Mouse (Mus musculus) layer of hippocampus, adult 18-20 months (tissue): Measurements from ENCODE around the gene Sept5. TPM values are rescaled to one million over a fixed set of nuclear protein-coding genes. Genes with fewer than 3 reads are reported as not detected.
A peak's percentile ranks its signal among the peaks of the same experiment; 100 is the strongest.

Experiments
- DNase-seq, 2 experiments: peaks; one replicate each; pipeline ENCODE4 v3.0.0; 2022; ENCODE audit warnings: low spot score in 2 of 2
- total RNA-seq, 2 experiments: library from RNA; stranded (reverse); gene quantifications; 2 replicates each; pipeline ENCODE4 v1.2.3; 2021

The Sept5 gene
- total RNA-seq, 2 experiments from 2014 or later, result 549 to 589 TPM

DNA sequence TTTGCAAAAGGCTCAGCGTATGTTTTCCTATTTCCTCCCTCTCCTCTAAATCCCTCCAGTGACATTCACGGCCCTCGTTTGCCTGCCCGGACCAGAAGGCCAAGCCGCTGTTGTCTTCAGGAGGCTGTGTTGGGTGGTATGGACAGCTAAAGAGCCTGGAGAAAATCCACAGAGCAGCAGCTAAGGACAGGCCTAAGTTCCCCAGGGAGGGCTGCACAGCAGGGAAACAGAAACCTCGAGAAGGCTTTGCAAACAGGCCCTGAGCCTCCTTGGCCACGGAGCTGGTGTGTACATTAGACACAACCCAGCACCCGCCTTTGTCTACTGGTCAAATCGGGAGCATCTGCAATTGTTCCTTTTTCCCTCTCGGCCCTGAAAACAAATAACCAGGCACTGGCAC, 44.1 kb downstream of the Sept5 start:
- DNase-seq, result no peak

DNA sequence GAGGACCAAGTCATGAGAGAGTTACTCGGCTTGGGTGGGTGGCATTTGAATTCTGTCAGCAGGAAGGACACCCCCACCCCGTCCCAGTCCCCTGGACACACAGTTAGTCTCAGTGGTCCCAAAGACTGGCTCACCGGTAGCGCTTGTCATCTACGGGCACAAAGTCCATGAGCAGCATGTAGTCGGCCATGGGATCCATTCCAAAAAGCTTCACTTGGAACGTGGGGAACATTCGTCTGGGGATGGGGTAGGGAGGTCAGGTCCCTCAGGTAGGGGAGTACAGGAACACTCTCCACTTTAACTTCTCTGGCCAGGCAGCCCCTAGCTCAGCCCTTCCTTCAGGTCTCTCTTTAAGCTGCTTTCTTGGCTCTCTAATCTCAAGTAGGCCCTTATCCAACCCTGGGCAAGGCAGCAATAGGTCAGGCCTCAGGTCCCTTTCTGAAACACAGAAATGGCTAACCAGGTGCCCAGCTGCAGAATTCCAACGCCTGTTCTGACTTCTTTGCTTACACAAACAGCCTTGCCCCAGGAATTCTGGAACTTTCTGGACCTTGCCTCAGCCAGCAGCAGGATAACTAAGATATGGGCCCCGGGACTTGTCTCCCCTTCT, 44.7 kb downstream of the Sept5 start:
- no peak for DNase-seq

DNA sequence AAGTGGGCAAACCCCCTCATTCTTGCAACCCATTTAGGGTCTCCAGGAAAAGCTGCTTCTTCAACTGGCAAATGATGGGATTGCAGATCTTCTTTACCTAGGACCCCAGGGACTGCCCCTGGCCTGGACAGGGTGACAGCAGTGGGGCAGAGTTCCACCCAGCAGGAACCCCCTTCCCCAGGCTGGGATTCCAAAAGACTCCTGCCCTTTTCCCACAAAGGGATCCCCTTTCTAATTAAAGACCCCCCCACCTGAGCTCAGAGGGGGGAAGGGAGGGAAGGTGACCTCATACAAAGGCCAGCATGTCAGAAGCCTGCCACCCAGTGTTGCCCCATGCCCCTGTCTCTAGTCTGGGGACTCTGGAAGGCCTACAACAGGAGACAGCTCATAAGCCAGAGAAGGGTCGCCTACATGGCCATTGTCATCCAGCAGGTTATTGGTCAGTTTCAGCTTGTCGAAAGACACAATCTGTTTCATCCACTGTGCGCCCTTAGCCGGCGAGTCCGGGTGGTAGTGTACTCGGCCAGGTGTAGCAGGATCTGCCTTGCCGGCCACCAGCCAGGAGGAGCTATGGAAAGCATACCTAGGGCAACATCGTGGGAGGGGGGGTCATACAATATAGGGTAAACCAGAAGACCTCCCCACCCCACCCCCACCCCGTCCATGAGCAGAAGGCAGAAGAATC, 45.9 kb downstream of the Sept5 start:
- DNase-seq, result no peak

DNA sequence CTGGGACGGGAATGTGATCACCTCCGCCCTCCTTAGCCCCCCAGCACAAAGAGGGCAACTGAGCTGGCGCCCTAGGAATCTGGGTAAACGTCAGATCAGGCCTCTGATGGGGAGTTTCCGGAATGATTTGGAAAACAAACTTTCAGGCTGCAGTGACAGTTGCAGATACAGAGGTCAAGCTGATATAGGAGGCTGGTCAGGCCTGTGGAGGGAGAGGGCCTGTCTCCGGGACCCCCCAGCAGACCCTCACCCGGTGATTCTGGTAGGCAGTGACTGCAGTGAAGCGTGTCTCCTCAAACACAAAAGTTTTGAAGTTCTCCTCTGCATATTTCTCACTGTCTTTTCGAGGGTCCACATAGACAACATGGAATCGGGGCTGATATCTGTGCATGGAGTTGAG, 46.6 kb downstream of the Sept5 start:
- DNase-seq, result no peak

DNA sequence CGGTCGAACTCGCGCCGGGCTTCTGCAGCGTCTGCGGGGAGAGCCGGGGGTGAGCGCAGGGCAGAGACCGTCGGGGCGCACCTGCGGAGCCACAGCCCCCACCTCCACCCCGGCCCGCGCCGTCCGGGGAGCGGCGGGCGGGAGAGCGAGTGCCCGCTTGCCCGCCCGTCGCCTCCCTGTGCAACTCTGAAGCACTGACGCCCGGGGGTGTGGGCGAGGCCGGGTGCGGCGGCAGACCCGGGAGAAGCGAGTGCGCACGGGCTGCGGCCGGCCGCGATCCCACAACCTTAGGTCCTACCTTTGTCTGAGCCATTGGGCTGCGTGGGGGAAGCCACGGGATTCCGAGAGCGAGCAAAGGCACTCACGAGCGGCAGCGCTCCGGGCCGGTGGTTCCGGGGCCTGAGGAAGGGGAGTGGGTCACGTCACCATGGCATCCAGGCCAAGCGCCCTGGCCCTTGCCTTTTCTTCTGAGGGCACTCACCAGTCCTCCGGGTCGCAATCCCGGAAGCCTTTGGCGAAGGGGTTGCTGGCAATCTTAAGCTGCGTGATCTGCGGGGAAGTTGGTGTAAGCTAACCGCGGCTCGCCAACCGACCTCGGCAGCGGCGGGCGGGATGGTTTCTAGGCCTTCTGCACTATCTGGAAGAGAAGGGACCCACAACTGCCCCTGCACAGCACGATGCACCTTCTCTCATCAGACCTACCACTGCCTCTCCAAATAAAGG, 47.2 kb downstream of the Sept5 start:
- DNase-seq, result no peak

DNA sequence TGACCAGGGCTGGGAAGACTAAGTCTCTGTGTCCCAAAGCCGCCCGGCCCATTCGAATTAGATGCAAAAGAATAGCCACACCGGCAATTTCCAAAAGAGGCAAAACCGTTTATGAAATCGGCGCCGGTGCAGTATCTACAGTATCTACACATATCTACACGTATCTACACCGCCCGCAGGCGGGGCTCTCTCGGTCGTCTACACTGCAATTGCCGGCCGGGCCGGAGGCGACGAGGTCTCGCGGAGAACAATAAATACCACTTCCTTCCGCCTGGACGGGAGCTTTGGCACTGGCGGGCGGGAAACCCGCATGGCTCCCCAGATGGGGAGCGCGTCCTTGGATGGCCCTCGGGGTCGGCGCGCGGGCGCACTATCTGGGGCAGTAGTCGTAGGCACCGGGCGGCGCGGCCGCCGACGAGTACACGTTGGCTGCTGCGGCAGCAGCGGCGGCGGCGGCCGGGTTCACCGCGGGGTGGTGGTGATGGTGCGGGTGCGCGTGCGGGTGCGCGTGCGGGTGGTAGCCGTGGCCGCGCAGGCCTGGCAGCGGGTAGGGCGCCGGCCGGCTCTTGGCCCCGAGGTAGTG, 48.0 kb downstream of the Sept5 start:
- peak in 1 of 2 experiments; percentile 9 for DNase-seq

DNA sequence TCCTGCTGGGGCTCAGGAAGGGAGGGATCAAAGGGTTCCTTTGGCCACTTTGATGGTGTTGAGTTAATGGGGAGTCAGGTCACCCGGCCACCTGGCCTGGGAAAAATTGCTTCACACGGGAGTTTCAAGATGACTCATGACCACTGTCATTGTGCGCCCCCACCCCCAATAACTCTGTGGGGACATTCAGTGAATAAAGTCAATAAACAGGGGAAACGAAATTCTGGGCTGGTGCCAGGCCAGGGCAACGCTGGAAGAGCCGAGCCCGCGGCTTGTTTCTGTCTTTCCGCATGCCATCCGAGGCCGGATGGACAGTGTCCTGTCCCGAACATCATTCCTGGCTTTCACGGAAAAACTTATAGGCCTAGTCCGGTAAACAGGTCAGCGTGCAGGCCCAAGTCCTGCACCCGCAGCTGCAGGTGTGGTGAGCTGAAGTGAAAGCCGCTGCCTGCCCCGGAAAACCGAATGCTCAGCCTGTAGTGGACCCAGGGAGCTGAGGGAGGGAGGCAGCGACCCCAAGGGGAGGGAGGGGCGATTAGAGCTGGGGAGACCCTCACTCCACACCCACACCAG, 48.6 kb downstream of the Sept5 start:
- DNase-seq, result no peak

DNA sequence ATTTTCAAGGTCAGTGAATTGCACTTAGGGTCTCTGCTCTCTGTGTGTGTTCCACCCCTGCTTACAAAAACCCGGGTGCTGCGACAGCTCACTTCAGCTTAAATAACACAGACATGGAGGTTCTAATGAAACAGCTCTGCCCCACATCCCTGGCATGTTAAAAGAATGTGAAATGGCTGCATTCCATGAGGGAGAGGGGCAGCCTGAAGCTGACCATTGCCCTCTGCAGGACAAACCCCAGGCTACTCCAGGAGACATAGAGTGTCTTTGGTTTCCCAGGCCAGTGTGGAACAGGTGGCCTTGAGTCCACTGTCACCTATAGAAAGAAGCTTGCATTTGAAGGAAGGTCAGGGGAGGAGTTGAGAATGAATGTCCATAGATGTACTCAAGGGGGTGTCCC, 49.4 kb downstream of the Sept5 start:
- DNase-seq, result no peak

DNA sequence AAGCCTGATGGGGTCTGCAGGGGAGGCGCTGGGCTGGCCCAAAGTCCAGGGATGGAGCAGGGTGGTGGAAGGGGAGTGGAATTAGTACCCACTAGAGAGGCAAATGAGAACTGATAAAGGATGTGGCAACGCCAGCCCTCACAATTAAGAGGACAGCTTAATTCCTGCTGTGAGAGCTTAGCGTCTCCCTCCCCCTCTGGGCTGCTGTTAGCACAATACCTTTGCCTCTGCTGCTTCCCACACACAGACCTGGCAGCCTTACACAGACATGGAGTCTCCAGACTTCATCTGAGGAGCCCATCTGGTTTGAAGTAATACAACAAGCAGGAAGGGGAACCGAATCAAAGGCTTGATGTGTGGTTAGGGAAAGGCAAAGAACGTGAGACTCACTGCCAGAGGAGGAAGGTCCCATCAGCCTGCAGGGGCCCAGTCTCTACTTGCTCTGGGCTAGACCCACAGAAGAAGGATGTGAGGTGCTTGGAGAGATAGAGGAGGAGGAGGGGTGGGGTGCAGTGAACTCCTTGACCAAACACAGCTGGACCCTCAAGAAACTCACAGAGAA, 52.1 kb downstream of the Sept5 start:
- no peak for DNase-seq

DNA sequence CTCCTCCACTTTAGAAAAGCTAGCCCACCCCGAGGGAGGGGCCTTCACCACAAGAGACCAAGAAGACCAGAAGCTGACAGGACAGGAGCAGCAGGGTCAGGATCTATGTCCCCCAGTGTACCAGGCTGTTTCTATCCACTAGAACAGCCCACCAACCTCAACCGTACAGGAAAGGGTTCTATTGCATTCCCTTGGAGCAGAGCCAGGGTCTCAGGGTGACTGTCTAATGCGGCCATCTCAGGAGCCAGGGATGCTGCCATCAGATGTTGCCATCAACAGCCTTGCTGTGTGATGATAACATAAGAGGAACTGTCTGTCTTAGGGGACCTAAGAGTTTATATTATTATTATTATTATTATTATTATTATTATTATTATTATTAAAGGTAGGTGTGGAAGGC, 52.7 kb downstream of the Sept5 start:
- no peak for DNase-seq

DNA sequence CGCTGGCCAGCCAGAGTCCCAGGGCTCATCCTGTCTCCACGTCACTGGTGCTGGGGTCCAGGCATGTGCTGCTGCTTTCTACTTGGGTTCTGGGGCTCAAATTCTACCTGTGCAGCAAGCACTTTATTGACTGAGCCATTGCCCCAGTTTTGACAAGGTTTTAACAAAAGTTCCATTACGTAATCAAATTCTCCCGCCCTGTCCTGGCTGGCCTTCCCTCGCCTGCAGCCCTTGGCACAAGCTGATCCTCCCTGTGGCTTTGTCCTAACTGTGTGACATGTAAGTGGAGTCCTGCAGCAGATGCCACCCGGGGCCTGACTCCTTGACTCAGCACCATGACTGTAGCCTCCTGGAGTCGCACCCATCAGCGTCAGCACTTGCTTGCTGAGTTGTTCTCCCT, 55.6 kb downstream of the Sept5 start:
- no peak for DNase-seq

Other genes starting within 250 kb of the Sept5 start
- gene Txnrd2, start 203.6 kb downstream of the Sept5 start, total RNA-seq, result 10 to 100 TPM; 15.3 to 22.4 TPM
- gene Comt, start 203.1 kb downstream of the Sept5 start, total RNA-seq, result 10 to 100 TPM; 78.2 to 82.4 TPM
- gene Gnb1l, start 131.2 kb downstream of the Sept5 start, total RNA-seq, result 1 to 10 TPM; 6.3 to 6.9 TPM
- gene Rtl10, start 131.1 kb downstream of the Sept5 start, total RNA-seq, result 1 to 10 TPM; 9.2 to 9.7 TPM
- gene Tbx1, start 39.3 kb downstream of the Sept5 start, total RNA-seq, result 1 to 10 TPM; 1.6 to 2.4 TPM
- under 1 TPM in 1 of 2 experiments, not detected in 1; 0.97 TPM for gene Gp1bb, start 7.6 kb downstream of the Sept5 start, total RNA-seq
- 100 to 1,000 TPM; 173 to 179 TPM for gene Gm49601, start 3.5 kb downstream of the Sept5 start, total RNA-seq
- 10 to 100 TPM; 33.2 to 44.5 TPM for gene Cldn5, start 146.9 kb upstream of the Sept5 start, total RNA-seq
- gene Ufd1, start 181.8 kb upstream of the Sept5 start, total RNA-seq, result 10 to 100 TPM; 97.5 to 98.3 TPM
- gene Cdc45, start 182.0 kb upstream of the Sept5 start, total RNA-seq, result 1 to 10 TPM; 2.0 to 2.2 TPM
- 10 to 100 TPM; 24.7 to 27.8 TPM for gene 2510002D24Rik, start 206.6 kb upstream of the Sept5 start, total RNA-seq
- gene Gm28539, start 206.6 kb upstream of the Sept5 start, total RNA-seq, result 1 to 10 TPM; 6.6 to 7.2 TPM
- 10 to 100 TPM; 33.7 to 35.0 TPM for gene Mrpl40, start 246.9 kb upstream of the Sept5 start, total RNA-seq
- 10 to 100 TPM; 75.6 to 88.3 TPM for gene Hira, start 247.1 kb upstream of the Sept5 start, total RNA-seq